Comparison of ENCODE assay signal across 24 mouse cellular contexts in the genomic region with DNA sequence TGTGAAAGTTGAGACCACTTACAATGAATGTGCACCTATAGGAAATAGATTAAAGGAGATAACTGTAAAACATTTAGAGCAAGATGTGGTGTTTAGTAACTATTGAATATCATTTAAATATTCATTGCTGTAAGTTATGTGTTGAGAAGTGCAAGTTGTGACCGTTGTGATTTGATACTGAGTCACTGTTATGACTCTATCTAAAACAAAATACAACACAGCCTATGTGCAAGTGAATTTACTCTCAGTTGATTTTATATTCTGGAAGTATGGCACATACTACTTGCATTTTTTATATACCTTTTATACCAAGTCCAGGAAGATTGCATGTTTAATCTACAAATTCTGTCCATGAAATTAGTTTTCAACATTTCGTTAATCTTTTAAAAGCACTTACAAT.
"Had no signal": no experiment of that assay in that cellular context is flagged by ENCODE, and none has a peak within 500 bp of the region (broad histone marks: within the 10 kb centered on the region; RNA-seq: fewer than 3 reads in every experiment).

No protein-coding gene starts in this region.

- DNase-seq: gastrocnemius, adult 2 months; gastrocnemius, postnatal 10 days; gastrocnemius, postnatal 25 days; heart, adult 18-20 months; heart, postnatal 10 days; heart, postnatal 4 days; kidney, adult 18-20 months; kidney, adult 8-10 months; kidney, postnatal 10 days; kidney, postnatal 25 days; kidney, postnatal 4 days; liver had no signal

- H3K27ac ChIP-seq: gastrocnemius, adult 2 months; heart, embryonic 10.5 days; hindbrain, embryonic 12.5 days; hindbrain, embryonic 15.5 days; intestine, embryonic 15.5 days; layer of hippocampus, adult 2 months; left cerebral cortex, adult 2 months; limb, embryonic 10.5 days; limb, embryonic 12.5 days had no signal

- H3K4me2 ChIP-seq: heart, embryonic 12.5 days; hindbrain, embryonic 12.5 days; hindbrain, embryonic 15.5 days; intestine, embryonic 15.5 days; limb, embryonic 12.5 days; liver, embryonic 11.5 days had no signal

- H3K4me1 ChIP-seq: heart, embryonic 10.5 days; heart, embryonic 12.5 days; hindbrain, embryonic 12.5 days; hindbrain, embryonic 15.5 days; intestine, embryonic 15.5 days; limb, embryonic 12.5 days had no signal

- H3K27me3 ChIP-seq: heart, embryonic 12.5 days; hindbrain, embryonic 12.5 days; hindbrain, embryonic 15.5 days; intestine, embryonic 15.5 days; limb, embryonic 12.5 days had no signal

- H3K36me3 ChIP-seq: heart, embryonic 10.5 days; heart, embryonic 12.5 days; hindbrain, embryonic 12.5 days; hindbrain, embryonic 15.5 days; intestine, embryonic 15.5 days; limb, embryonic 10.5 days; limb, embryonic 12.5 days had no signal

- ATAC-seq: inflammation-experienced regulatory T-cells, adult 6 months; intestine, embryonic 15.5 days; intestine, postnatal 0 days had no signal

- H3K4me3 ChIP-seq: gastrocnemius, adult 2 months; heart, embryonic 10.5 days; heart, embryonic 12.5 days; hindbrain, embryonic 12.5 days; hindbrain, embryonic 15.5 days; intestine, embryonic 15.5 days; layer of hippocampus, adult 2 months; left cerebral cortex, adult 2 months; limb, embryonic 10.5 days; limb, embryonic 12.5 days had no signal

- H3K9me3 ChIP-seq: heart, embryonic 10.5 days; heart, embryonic 12.5 days; hindbrain, embryonic 12.5 days; hindbrain, embryonic 15.5 days; intestine, embryonic 15.5 days; limb, embryonic 10.5 days; limb, embryonic 12.5 days had no signal

- H3K9ac ChIP-seq: heart, embryonic 12.5 days; hindbrain, embryonic 12.5 days; hindbrain, embryonic 15.5 days; intestine, embryonic 15.5 days; limb, embryonic 12.5 days had no signal
